Mouse (Mus musculus) right cerebral cortex, postnatal 10 days (tissue): Measurements from ENCODE around the gene Kcnj2.
A peak's percentile ranks its signal among the peaks of the same experiment; 100 is the strongest.

Source experiments
- DNase-seq, 2 experiments: peaks; one replicate each; pipeline ENCODE4 v3.0.0; 2021; ENCODE audit warnings: low spot score in 2 of 2

Kcnj2 gene

DNA sequence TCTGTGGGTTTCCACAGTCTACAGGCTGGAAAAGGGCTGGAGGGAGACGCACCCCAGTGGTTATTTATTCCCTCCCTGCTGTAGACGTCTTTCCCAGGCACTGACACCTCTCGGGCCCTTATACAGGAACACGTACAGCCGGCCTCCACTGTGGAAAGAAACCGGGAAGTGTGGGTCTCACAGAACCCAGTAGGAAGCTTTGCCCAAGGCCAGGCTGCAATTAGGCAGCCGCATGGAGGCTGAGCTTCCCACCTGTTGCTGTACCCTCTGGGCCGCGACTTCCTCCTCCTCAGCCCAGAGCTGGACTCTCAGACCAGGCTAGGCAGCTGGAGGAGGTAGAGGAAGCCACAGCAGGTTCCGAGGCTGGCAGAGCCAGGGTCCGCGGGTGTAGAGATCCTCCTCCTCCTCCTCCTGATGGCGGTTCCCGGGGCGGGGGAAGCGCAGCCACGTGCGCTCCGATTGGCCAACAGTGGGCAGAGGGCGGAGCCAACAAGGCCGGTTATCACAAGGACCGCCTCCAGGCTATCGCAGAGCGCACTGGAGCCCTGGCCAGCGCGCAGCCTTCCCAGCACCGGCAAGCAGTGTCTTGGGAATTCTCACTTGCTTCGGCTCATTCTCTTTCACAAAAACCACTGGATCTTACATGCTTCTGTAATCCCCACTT lies at the start of gene Kcnj2:
TSS of gene Kcnj2 (plus strand) at position 530 of the 664 bp plus-strand sequence.
- peak; percentile 96 for DNase-seq

DNA sequence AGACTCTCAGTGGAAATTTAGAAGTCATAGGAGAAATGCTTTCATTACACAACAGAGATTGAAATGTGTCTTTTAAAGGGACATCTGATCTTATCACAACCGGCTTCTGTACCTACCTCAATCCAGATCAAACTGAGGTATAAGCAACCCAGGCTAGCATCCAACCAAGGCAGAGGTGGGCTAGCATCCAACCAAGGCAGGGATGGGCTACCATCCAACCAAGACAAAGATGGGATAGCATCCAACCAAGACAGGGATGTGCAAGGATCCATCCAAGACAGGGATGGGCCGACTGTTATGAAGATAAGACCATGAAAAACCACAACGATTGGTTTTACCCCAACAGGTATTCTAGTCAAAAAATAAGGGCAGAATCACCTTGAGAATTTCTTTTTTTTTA lies 49.8 kb upstream of the Kcnj2 start:
- no peak for DNase-seq

DNA sequence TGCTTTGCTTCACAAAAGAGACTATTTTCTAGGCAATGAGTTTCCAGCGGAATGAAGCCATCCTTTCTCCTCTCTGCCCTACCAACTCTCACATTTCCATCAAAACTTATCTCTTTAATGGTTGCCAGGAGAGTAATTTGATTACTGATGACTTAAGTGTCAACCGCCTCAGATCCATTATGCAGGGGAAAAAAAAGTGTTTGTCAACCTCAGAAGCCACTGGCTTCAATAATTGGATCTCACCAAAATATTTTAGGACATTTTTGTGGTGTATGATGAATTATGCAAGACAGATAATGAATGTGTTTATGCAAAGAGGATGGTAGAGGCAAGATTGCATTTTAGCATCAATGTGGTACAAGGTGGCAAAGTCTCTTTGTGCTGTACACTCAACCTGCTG lies 45.8 kb upstream of the Kcnj2 start:
- no peak for DNase-seq

DNA sequence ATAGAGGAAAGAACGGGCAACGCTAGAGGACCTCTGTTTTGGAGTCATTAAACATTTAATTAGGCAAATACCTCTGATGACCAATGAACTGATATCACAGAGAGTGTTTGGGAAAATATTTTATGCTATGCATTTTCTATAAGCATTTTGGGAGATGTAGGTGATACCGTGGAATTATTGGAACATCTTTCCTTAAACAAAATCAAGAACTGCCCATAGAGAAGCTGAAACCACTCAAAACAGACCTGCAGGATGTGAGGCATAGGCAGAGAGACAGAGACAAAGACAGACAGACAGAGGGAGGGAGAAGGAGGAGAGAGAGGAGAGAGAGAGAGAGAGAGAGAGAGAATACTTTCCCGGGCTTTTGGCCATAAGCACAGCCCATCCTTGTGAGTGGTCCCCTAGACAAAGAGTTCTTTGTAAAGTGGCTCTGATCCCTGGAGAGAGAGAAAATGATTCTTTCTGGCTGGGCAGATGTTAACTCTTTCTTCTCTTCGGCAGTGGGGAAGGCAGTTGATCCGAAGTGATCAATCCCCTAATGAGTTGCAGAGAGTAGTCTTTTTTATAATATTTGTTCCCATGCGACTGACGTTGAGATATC lies 43.2 kb upstream of the Kcnj2 start:
- DNase-seq = peak in 1 of 2 experiments; percentile 24

DNA sequence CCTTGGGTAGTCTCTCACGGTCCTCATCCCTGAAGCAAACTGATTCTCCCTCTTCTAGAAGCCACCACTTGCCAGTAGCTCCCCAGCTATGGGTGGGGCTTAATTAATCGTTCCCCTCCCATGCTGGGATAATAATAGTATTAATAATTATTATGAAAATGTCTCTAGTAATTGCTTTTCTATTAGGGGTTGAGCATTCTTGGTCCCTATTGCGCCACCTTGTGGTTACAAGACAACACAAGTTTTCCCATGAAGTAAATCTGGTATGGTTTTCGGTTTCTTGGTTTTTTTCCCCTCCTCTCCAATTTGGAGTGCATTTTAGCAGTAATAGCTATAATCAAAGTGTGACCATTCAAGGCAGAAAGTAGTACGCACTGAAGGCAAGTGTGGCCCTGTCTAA lies 23.8 kb upstream of the Kcnj2 start:
- peak in 1 of 2 experiments; percentile 48 for DNase-seq

DNA sequence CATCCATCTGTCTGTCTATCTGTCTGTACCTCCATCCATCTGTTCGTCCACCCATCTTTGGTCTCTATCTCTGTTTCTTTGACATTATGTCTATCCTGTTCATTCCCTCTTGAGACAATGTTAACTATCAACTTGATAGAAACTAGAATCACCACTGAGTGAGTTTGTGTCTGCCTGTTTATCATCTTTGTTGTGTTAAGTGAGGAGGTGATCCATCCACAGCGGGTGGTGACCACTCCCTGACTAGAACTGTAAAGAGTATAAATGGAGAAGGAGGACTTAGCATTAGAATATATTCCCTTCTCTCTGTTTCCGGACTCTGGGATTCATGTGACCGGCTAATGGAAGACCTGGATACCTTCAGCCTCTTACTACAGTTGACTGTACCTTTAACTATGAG lies 22.7 kb upstream of the Kcnj2 start:
- no peak for DNase-seq

DNA sequence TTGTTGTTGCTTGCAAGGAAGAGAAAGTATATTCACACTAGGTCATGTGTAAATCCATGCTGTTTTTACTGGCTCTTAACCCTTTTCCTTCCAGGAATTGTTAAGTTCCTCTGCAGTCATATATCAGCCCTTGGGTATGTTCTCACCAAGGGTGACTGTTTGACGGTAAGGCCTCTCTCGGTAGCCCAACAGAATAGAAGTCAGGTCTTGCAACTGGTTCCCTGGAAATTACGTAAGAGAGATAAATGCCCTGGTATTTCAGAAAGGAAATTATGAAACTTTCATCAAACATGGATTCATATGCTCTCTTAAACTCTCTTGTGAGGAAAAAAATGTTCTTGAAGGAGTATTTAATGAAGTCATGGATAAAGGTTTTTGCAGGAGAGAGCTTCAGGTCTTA lies 11.7 kb upstream of the Kcnj2 start:
- no peak for DNase-seq

DNA sequence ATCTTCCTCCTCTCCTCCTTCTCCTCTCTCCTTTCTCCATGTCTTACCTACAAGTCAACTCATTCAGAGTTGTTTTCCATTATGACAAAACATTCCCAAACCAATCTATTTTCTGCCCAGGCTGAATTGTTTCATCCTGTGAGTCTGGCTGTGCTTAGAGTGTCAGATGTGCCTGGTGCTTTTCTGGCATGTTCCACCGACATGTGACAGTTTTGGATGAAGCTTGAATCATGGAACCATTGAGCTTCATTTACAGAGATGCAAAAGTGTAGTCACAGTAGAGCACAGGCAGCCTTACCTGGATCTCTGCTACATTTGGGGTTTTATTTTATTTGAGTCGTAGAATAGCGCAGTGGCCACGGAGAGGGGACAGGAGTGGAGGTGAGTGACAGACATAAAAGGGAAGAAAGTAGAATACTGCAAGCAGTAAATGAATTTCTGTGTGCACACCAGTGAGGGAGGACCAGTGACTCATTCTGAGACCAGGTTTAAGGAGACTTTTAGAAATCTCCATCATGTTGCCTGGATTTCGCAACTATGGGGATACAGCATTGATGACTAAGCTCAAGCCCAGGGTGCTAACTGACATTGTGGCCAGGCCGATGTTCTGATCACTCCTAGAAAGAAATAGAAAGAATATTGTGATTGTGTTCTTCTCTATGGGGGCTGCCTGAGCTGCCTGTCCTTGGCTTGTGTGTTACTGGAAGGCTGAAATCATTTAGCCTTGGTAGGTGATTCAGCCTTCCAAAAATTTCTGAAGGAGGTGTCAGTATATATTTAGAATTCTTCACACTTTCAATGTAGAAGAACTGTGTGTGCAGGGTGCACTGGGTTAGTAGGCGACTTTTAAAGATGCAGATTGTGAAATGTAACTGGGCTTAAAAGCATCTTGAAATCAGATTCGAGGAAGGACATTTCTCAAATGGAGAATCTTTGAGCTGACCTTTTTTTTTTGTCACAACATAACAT lies 10.8 kb upstream of the Kcnj2 start:
- DNase-seq = no peak

DNA sequence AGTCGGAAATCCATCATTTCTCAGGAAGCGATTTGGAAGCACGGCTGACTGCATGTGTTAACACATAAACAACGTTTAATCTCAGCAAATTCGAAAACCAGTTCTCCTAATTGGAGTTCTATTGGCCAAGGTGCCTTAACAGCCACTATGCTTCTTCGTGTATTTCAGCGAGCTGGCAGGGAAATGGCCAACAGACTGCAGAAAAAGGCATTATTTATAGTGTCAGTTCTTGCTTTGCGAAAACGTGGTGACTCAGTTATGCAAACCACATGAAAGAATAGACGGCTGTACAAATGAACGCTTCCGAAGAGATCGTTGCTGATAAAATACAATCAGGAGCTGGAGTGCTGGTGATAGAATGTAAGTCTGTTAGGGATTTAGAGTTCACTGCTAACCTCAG lies 9.9 kb upstream of the Kcnj2 start:
- DNase-seq = peak; percentile 28 to 53

DNA sequence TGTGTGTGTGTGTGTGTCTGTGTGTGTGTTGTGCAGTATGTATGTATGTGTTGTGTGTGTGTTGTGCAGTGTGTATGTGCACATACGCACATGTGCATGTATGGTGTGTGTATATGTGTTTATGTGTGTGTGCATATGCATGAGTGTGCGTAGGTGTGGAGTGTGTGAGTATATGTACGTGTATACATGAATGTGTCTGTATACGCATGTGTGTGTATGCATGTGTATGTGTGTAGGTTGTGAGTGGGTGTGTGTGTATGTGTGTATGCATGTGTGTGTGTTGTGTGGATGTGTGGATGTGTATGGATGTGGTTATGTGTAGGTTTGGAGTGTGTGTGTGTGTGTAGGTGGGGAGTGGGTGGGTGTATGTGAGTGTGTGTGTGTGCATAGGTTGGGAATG lies 8.5 kb upstream of the Kcnj2 start:
- DNase-seq = no peak

DNA sequence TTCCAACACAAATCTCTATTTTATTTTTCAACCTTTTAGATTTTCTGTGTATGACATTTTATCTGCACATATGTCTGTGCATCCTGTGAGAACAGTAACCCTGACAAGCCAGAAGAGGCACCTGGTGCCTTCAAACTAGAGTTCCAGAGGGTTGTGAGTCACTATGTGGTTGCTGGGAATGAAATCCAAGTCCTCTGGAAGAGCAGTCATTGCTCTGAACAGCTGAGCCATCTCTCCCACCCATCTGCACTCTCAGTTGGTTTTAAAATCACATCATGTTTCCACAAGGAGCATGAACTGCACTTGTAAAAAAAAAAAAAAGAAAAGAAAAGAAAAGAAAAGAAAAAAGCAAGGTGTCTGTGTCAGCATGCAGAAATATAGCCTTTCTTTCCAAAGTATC lies 6.5 kb upstream of the Kcnj2 start:
- no peak for DNase-seq

DNA sequence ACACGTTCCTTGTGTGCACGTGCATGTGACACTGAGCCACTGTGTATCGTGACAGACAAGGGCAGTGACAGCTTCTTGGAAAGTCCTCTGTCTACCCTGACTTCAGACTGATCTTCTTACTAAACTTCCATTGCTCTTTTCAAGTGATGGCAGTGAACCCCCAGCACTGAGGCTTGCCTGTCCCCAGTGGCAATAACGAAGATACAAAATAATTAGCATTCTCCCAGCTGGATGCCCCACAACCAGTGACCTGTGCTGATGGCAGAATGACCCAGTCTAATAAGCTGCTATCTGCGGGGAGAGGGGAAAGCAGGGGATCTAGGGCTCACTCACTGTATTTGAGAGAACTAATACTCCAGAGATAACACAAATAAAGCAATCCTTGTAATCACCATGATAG lies 5.7 kb upstream of the Kcnj2 start:
- DNase-seq = no peak

DNA sequence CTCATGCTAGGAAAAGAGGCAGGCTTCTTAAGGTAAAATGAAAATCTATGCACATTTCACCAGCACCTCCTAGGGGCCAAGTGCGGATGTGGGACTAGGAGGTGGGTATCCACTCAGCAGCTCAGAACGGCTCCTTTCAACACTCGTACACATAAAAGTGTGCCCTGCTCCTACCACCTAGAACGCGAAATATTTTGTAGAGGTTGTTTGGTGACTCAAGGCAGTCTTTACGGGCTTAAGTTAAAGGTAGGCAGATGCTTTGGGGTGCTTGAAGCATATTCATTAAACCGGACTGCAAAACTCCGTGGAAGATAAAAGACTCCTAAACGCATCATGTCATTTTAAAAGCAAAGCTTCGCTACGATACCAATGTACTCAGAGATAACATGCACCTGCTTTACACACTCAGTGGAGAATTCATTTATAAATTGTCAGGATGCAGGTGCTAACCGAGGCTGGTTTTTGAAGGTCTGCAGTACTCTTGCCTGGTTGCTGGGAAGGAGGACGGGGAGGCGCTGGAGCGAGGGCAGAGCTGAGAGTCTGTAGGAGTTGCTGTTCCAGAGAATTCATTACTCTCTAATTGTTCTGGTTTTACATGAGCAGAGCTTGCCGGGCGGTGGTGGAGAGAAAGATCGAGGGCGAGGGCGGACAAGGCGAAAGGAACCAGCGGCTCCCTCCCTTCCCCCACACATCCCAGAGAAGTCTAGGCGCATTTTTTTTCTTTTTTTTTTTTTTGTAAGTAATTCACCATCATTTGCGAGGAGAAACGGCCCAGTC lies 1.0 kb upstream of the Kcnj2 start:
- peak; percentile 66 to 78 for DNase-seq

DNA sequence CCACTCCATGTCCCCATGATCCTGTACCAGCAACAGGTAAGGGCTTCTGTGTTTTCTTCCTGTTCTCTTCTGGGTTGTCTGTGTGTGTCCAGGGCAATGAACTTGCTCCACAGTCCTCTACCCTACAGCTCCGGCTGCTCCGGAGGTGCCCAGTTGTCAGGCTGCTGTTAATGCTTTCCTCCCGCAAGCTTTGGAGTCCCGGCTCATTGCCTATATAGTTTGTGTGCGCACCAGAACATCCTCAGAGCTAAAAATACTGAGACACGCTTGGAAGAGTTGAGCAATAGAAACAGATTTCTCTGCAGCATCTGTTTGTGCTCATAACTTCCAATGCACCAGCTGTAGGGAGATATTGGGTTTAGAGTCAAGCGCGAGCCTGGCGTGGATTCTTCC lies 331 bp downstream of the Kcnj2 start:
- DNase-seq = peak; percentile 38 to 39

DNA sequence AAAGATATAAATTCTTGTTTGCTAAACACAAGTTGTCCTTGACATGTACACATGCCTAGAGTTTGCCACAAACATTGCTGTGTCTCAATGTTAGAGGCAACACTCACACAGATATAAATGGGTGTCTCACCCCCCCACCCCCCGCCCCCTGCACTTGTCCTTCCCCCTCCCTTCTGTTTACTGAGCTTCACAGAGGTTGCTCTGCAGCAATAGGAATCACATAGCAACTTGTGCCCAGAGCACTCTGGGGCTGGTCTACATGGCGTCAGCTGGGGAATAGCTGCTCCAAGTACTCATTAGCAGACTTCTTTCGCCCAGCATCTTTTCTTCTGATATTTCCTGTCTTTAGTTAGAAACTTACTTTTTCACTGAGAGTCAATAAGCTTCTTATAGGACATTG lies 1.8 kb downstream of the Kcnj2 start:
- no peak for DNase-seq

DNA sequence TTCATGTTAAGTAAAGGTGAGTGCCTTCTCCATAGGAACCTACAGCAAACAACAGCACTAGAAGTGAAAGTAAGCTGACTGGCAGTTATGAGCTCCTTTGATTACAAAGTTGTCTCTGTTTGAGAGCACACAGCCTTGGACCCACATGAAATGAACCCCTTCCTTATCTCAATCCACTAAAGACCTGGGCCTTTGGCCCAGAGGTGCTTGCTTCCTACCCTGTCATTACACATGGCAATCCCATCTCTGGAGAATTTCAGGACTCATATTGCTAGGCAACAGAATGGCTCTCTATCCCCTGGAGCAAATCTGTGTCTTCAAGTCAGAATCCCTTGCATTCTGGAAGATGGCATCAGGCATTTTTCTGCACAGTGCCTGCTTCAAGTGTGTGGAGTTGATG lies 4.5 kb downstream of the Kcnj2 start:
- no peak for DNase-seq

DNA sequence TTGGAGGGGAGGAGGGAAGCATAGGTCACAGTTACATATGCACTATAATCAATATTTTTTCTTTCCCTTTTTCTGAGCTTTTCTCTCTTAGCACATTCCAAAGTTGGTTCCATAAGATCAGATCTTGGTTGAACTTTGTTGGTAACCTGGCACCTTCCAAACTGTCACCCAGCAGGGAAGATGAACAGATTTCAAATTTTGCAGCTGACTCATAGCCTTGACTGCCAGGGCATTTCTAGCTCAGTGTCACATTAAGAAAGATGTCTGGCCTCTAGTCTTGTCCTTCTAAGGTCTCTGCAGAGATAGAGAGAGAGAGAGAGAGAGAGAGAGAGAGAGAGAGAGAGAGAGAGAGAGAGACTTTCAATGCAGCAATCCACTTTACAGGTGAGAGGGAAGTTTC lies 8.2 kb downstream of the Kcnj2 start:
- no peak for DNase-seq

DNA sequence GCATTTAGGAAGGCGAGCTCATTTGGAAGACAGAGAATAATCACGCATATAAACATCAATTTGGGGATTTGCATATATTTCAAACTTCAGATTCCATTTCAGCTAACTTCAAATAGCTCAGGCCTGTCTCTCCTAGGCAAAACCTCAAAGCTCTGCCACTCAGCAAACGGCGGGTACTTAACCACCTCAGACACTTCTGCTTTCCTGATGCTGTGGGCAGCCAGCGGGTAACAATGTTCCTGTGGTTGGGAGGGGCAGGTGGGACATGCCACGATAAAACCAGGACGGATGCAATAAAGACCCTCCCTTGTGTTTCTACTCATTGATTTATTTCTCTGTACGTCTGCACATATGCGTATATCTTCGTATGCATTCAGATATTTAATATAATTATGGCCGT lies 12.1 kb downstream of the Kcnj2 start:
- no peak for DNase-seq

DNA sequence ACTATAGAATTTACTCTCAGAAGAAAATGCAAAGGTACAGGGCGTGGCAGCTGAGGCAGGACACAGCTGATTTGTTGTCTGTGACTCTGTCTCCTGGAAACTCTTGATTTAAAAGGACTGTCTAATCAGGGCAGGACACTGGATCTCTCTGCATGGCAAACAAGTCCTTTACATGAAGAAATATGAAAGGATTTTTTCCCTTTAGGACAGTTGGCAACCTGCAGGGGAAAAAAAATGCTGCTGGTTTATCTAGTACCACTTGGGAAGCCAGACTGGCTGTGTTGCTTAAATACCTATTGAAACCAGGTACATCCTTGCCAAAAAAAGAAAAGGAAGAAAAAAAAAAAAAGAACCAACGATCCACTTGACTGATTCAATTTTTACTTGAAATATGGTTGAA lies 17.0 kb downstream of the Kcnj2 start:
- DNase-seq = no peak

DNA sequence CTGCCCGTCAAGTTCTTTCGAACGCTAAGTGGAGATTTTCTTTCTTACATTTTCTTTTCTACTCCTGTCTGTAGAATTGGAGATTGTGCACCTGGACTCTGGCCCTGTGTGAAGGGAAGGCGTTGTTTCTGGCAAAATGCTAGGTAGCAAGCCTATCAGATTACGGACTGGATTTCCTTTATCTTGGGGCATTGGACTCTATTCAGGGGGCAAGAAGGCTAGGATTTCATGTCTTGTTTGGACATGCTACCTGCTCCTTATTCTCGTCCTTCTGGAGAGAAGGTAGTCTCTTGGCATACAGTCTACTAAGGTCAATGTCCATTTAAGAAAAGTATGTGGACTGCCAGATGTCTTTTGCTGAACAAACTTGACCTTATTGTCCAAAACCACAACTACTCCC lies 21.0 kb downstream of the Kcnj2 start:
- no peak for DNase-seq

DNA sequence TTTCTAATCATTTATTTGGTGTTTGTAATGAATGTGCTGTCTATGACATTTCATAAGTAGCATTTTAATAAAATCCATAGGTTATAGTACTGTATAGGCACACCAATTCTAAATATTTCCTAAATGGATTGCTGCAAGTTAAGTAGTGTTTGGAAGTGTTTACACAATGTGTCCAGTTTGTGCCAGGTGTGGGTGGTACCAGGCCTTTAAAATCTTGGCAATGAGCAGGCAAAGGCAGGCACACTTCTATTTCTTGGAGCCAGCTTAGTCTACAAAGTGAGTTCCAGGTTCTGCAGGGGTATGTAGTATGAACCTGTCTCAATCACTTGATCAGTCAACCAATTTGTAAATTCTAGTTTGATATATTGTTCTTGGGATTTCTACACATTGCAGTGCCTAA lies 22.3 kb downstream of the Kcnj2 start:
- no peak for DNase-seq

DNA sequence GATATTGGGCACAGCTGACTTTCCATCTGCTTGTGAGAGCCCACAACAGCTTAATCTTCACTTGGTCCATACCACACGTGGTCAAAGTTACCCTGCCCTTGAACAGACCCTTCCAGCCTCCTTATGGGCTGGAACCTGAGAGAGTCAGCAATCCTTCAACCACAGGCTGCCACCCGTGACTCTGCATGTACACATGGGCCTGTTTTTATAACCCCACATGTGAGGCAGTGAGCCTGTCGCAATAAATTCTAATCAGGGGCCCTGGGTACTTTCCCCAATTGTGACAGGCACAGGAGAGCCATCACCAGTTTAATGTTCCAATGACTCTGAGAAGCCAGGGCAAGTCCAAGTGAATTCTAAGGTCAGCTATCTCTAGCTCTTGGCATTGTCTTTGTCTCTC lies 22.8 kb downstream of the Kcnj2 start:
- no peak for DNase-seq
